Mouse (Mus musculus) bone marrow, adult 2 months (tissue): ENCODE results near the gene Rims1. TPM values are rescaled to one million over a fixed set of nuclear protein-coding genes. Genes with fewer than 3 reads are reported as not detected.

Experiments used
- H3K27ac ChIP-seq: fragments of 200-500 bp; 2 replicates; pipeline ENCODE4 v1.5.1; 2012; ENCODE audit warnings: low read depth, mild to moderate bottlenecking, control low read depth, inconsistent platforms, low read length; ENCODE audit not compliant: control insufficient read depth, poor library complexity, insufficient read depth
- H3K4me1 ChIP-seq: fragments of 200-500 bp; 2 replicates; pipeline ENCODE4 v1.6.1; 2011; ENCODE audit warnings: low read length; ENCODE audit not compliant: control insufficient read depth, insufficient read depth
- H3K4me3 ChIP-seq: fragments of 200-500 bp; replicated peaks from 2 replicates; pipeline ENCODE3; 2011; ENCODE audit warnings: mild to moderate bottlenecking, low read depth, low read length, control low read depth; ENCODE audit not compliant: control insufficient read depth
- CTCF ChIP-seq: fragments of 200-500 bp; IDR thresholded peaks from 2 replicates; pipeline ENCODE4 v1.5.1; 2011; ENCODE audit warnings: low read length, control low read depth; ENCODE audit not compliant: control insufficient read depth, insufficient read depth
- POLR2A ChIP-seq: fragments of 200-500 bp; IDR thresholded peaks from 2 replicates; pipeline ENCODE4 v1.6.1; 2011; ENCODE audit warnings: low read depth, mild to moderate bottlenecking, control low read depth, low read length, borderline replicate concordance; ENCODE audit not compliant: control insufficient read depth
- WGBS: fragments of 180-500 bp; shearing (Covaris S2); methylation state at CpG from one replicate; pipeline ENCODE4 v1.1.7; 2018; 5-methylcytosine and 5-hydroxymethylcytosine counted together
- polyA plus RNA-seq: library from polyadenylated mRNA; stranded (reverse); fragments of >200 nt; gene quantifications from 2 replicates; pipeline ENCODE4 v1.2.4, GENCODE M21; 2011; ENCODE audit warnings: low replicate concordance; ENCODE audit not compliant: missing spikeins, insufficient read depth, insufficient read length

Rims1 gene
- polyA plus RNA-seq, 1 experiment: 1.6 TPM

- Histone ChIP-seq H3K4me1 (no peaks in the 10 kb centered on the region), H3K4me3 (no peak overlapping the region), H3K27ac (no peak overlapping the region)
- 76% methylated on average over 9 of the region's 9 CpGs for WGBS
- TF ChIP-seq POLR2A (no peak), CTCF (no peak)
Observed at GRCm38 (mm10) chr1:22654903-22655302, 150.9 kb downstream of the Rims1 start.

GRCm38 (mm10) chr1:22650588-22650987 is 155.2 kb downstream of the Rims1 start:
- no peak for TF ChIP-seq POLR2A
- TF ChIP-seq CTCF: no peak
- Histone ChIP-seq H3K27ac (no peak overlapping the region), H3K4me3 (no peak overlapping the region), H3K4me1 (no peaks in the 10 kb centered on the region)
- 81% methylated on average over 7 of the region's 7 CpGs for WGBS

GRCm38 (mm10) chr1:22649432-22649831 is 156.4 kb downstream of the Rims1 start:
- no peaks in the 10 kb centered on the region for H3K4me1 ChIP-seq
- H3K27ac ChIP-seq: no peak overlapping the region
- H3K4me3 ChIP-seq: no peak overlapping the region
- no peak for TF ChIP-seq POLR2A
- 68% methylated on average over 1 of the region's 1 CpGs for WGBS

- TF ChIP-seq POLR2A (no peak), CTCF (no peak)
- H3K4me3 ChIP-seq: no peak overlapping the region
- no peak overlapping the region for H3K27ac ChIP-seq
- 54% methylated on average over 2 of the region's 2 CpGs for WGBS
- no peaks in the 10 kb centered on the region for H3K4me1 ChIP-seq
Observed at GRCm38 (mm10) chr1:22645257-22645656, 160.5 kb downstream of the Rims1 start.

- TF ChIP-seq POLR2A: no peak
- no peak for TF ChIP-seq CTCF
- Histone ChIP-seq H3K4me1 (no peaks in the 10 kb centered on the region), H3K4me3 (no peak overlapping the region), H3K27ac (no peak overlapping the region)
- WGBS: 83% methylated on average over 5 of the region's 5 CpGs
Observed at GRCm38 (mm10) chr1:22640568-22640967, 165.2 kb downstream of the Rims1 start.

GRCm38 (mm10) chr1:22639702-22640101 is 166.1 kb downstream of the Rims1 start:
- TF ChIP-seq POLR2A: no peak
- no peak for TF ChIP-seq CTCF
- Histone ChIP-seq H3K27ac (no peak overlapping the region), H3K4me1 (no peaks in the 10 kb centered on the region), H3K4me3 (no peak overlapping the region)
- WGBS: 61% methylated on average over 3 of the region's 3 CpGs

- Histone ChIP-seq H3K4me1 (no peaks in the 10 kb centered on the region), H3K27ac (no peak overlapping the region), H3K4me3 (no peak overlapping the region)
- TF ChIP-seq POLR2A: no peak
- 82% methylated on average over 2 of the region's 2 CpGs for WGBS
Observed at GRCm38 (mm10) chr1:22633871-22634270, 171.9 kb downstream of the Rims1 start.

DNA sequence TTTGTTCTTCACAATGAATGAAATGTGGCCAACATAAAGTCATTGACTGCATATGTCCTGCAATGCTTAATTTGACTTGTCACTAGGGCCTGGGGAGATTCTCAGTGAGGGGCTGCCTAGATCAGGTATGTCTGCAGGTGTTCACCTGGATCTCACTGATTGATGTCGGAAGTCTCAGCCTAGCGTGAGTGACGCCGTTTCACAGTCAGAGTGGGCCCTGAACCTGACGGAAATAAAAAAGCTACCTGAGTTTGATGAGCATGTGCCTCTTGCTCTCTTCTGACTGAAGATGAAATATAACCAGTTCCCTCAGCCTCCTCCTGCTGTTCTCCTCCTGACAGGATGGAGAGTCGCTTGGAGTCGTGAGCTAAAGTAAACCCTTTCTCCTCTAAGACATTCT is 173.2 kb downstream of the Rims1 start:
- Histone ChIP-seq H3K27ac (no peak overlapping the region), H3K4me3 (no peak overlapping the region), H3K4me1 (no peaks in the 10 kb centered on the region)
- WGBS: 83% methylated on average over 7 of the region's 7 CpGs
- TF ChIP-seq CTCF (no peak), POLR2A (no peak)

GRCm38 (mm10) chr1:22631991-22632390 is 173.8 kb downstream of the Rims1 start:
- Histone ChIP-seq H3K4me3 (no peak overlapping the region), H3K4me1 (no peaks in the 10 kb centered on the region), H3K27ac (no peak overlapping the region)
- no peak for TF ChIP-seq POLR2A
- WGBS: 69% methylated on average over 6 of the region's 6 CpGs
